ENCODE assay signal across 8 mouse cellular contexts in genomic region chrX:166509761-166510738, GRCm38 (mm10). TPM values are rescaled to one million over a fixed set of nuclear protein-coding genes. Genes with fewer than 3 reads are reported as not detected.
A peak's percentile ranks its signal among the peaks of the same experiment; 100 is the strongest.
DNase-seq lines count a peak whose midpoint lies in the region; ATAC-seq lines count a peak whose summit lies in the region.

No protein-coding gene starts in this region.

- peak; percentile 85 to 88 for DNase-seq in CD8-positive naive resting alpha-beta T cell, adult 2 months (ENCODE audit: low read depth in 2 of 2, low spot score in 2 of 2)
- DNase-seq in c-Kit-positive CD71-negative TER-119-negative erythroid progenitor cells, embryonic 14.5 days (ENCODE audit: low read depth) = peak; percentile 83
- DNase-seq in forebrain, embryonic 10.5 days (ENCODE audit: extremely low spot score, low spot score) = peak; percentile 87
- peak; percentile 94 to 96 for DNase-seq in kidney, postnatal 36 days
- DNase-seq in telencephalon, adult 2 months (ENCODE audit: low read depth, low spot score) = peak; percentile 90

- peaks cover 72% of the 10 kb centered on the region for H3K27me3 ChIP-seq in forebrain, embryonic 10.5 days (ENCODE audit: poor library complexity, severe bottlenecking)
- H3K27me3 ChIP-seq in heart, embryonic 16.5 days (ENCODE audit: control insufficient read depth, insufficient read depth, low read length) = no peaks in the 10 kb centered on the region
- H3K27me3 ChIP-seq in liver, embryonic 15.5 days = no peaks in the 10 kb centered on the region
- H3K27me3 ChIP-seq in neural tube, embryonic 12.5 days (replicated peaks) = no peaks in the 10 kb centered on the region

- peak overlapping the region; percentile 80 for H3K9ac ChIP-seq in heart, embryonic 16.5 days (ENCODE audit: low read length)
- peak overlapping the region; percentile 72 for H3K9ac ChIP-seq in liver, embryonic 15.5 days
- H3K9ac ChIP-seq in neural tube, embryonic 12.5 days = peak overlapping the region; percentile 70

- no peaks in the 10 kb centered on the region for H3K9me3 ChIP-seq in forebrain, embryonic 10.5 days
- no peaks in the 10 kb centered on the region for H3K9me3 ChIP-seq in heart, embryonic 16.5 days (replicated peaks; ENCODE audit: control insufficient read depth, low read length)
- no peaks in the 10 kb centered on the region for H3K9me3 ChIP-seq in liver, embryonic 15.5 days (replicated peaks)
- no peaks in the 10 kb centered on the region for H3K9me3 ChIP-seq in neural tube, embryonic 12.5 days

- WGBS in forebrain, embryonic 10.5 days = 19% methylated on average over 65 of the region's 65 CpGs
- 14% methylated on average over 64 of the region's 65 CpGs for WGBS in heart, embryonic 16.5 days
- WGBS in liver, embryonic 15.5 days (ENCODE audit: insufficient replicate concordance) = 18% methylated on average over 62 of the region's 65 CpGs
- 21% methylated on average over 65 of the region's 65 CpGs for WGBS in neural tube, embryonic 12.5 days

- peak overlapping the region; percentile 97 for H3K27ac ChIP-seq in forebrain, embryonic 10.5 days
- peak overlapping the region; percentile 96 for H3K27ac ChIP-seq in heart, embryonic 16.5 days (ENCODE audit: low read length)
- H3K27ac ChIP-seq in liver, embryonic 15.5 days (replicated peaks) = peak overlapping the region; percentile 90
- peak overlapping the region; percentile 94 for H3K27ac ChIP-seq in neural tube, embryonic 12.5 days

- peak overlapping the region; percentile 63 for H3K4me3 ChIP-seq in forebrain, embryonic 10.5 days
- peak overlapping the region; percentile 58 for H3K4me3 ChIP-seq in heart, embryonic 16.5 days (ENCODE audit: low read length)
- peak overlapping the region; percentile 73 for H3K4me3 ChIP-seq in liver, embryonic 15.5 days (replicated peaks)
- H3K4me3 ChIP-seq in neural tube, embryonic 12.5 days = peak overlapping the region; percentile 50

- ATAC-seq in heart, embryonic 16.5 days (replicated peaks; ENCODE audit: extremely low read depth, insufficient read depth, low FRiP score) = peak; percentile 97
- ATAC-seq in liver, embryonic 15.5 days (ENCODE audit: insufficient read depth) = peak; percentile 96
- ATAC-seq in neural tube, embryonic 12.5 days (ENCODE audit: low FRiP score, low read depth) = peak; percentile 99

- H3K4me1 ChIP-seq in forebrain, embryonic 10.5 days = peaks cover 12% of the 10 kb centered on the region
- H3K4me1 ChIP-seq in heart, embryonic 16.5 days (ENCODE audit: control insufficient read depth, insufficient read depth, low read length) = no peaks in the 10 kb centered on the region
- peaks cover 26% of the 10 kb centered on the region for H3K4me1 ChIP-seq in liver, embryonic 15.5 days (replicated peaks)
- H3K4me1 ChIP-seq in neural tube, embryonic 12.5 days = no peaks in the 10 kb centered on the region

- H3K4me2 ChIP-seq in heart, embryonic 16.5 days (ENCODE audit: low read depth, low read length) = peak overlapping the region; percentile 60
- H3K4me2 ChIP-seq in liver, embryonic 15.5 days = peak overlapping the region; percentile 64
- peak overlapping the region; percentile 55 for H3K4me2 ChIP-seq in neural tube, embryonic 12.5 days (replicated peaks)

- H3K36me3 ChIP-seq in forebrain, embryonic 10.5 days (replicated peaks) = 0 out of 2 replicates have a peak, but pooled peaks cover 4% of the 10 kb centered on the region
- H3K36me3 ChIP-seq in heart, embryonic 16.5 days (ENCODE audit: control insufficient read depth, insufficient read depth) = no peaks in the 10 kb centered on the region
- no peaks in the 10 kb centered on the region for H3K36me3 ChIP-seq in liver, embryonic 15.5 days (replicated peaks)
- H3K36me3 ChIP-seq in neural tube, embryonic 12.5 days = no peaks in the 10 kb centered on the region; the same call in 1 of the 2 replicates

RNA-seq across cellular contexts. Expression of gene Tceanc, which starts 8.3 kb away (rescaled TPM):
- 12.4 TPM in 2 replicates for polyA plus RNA-seq in forebrain, embryonic 10.5 days (2016; fragmentation: Nextera tagmentation; extraction: Ambion mirVana)
- polyA plus RNA-seq in heart, embryonic 16.5 days (2015; fragmentation: Nextera tagmentation; extraction: Ambion mirVana) = 5.7 and 6.3 TPM in 2 replicates
- 3.0 and 3.2 TPM in 2 replicates for polyA plus RNA-seq in liver, embryonic 15.5 days (2015; fragmentation: Nextera tagmentation; extraction: Ambion mirVana)
- 11.5 and 12.1 TPM in 2 replicates for polyA plus RNA-seq in neural tube, embryonic 12.5 days (2016; fragmentation: Nextera tagmentation; extraction: Ambion mirVana)

RNA-seq across cellular contexts. Expression of gene Rab9, which starts 30.4 kb away (rescaled TPM):
- polyA plus RNA-seq in forebrain, embryonic 10.5 days (2016; fragmentation: Nextera tagmentation; extraction: Ambion mirVana) = 41.1 and 44.3 TPM in 2 replicates
- 30.7 and 33.1 TPM in 2 replicates for polyA plus RNA-seq in heart, embryonic 16.5 days (2015; fragmentation: Nextera tagmentation; extraction: Ambion mirVana)
- polyA plus RNA-seq in liver, embryonic 15.5 days (2015; fragmentation: Nextera tagmentation; extraction: Ambion mirVana) = 18.6 and 21.9 TPM in 2 replicates
- polyA plus RNA-seq in neural tube, embryonic 12.5 days (2016; fragmentation: Nextera tagmentation; extraction: Ambion mirVana) = 50.5 and 53.1 TPM in 2 replicates

Comparison
In these comparisons a context has a peak if more than half of its experiments do, and no peak if none do; other contexts are left out.
1. Peak in every context shown above with its lines: DNase-seq, ATAC-seq, H3K4me3 ChIP-seq and H3K27ac ChIP-seq.